ENCODE assay signal across 18 mouse cellular contexts in the genomic region with DNA sequence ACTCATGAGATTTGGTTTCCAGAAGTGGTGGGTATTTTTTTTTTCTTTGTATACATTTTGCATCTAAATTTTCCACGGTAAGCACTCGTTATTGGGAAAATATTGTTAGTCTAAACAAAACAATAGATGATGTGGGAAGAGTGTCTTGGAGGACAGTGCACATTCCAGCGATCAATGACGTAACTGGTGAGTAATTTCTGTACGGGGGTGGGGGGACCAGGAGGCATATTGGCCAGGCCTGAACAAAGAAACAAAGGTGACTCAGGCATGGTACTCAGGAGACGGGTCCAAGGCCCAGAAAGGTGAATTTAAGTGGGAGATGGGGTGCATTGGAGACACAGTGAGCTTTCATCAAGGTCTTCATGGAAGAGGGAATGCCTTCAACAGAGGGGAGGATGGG.
"Had no signal": no experiment of that assay in that cellular context is flagged by ENCODE, and none has a peak within 500 bp of the region (broad histone marks: within the 10 kb centered on the region; RNA-seq: fewer than 3 reads in every experiment).

No protein-coding gene starts in this region.

- DNase-seq: kidney, adult 11 months; kidney, adult 8-10 months; kidney, postnatal 10 days; kidney, postnatal 4 days; layer of hippocampus, adult 9-11 months; layer of hippocampus, postnatal 36 days; lung, embryonic 14.5 days; retina, postnatal 1 day; right cerebral cortex, postnatal 25 days; spleen, adult 18-20 months; thymus, postnatal 25 days had no signal

- H3K36me3 ChIP-seq: kidney, embryonic 15.5 days; midbrain, embryonic 12.5 days; midbrain, embryonic 15.5 days; neural tube, embryonic 13.5 days; stomach, embryonic 15.5 days had no signal

- H3K27ac ChIP-seq: kidney, embryonic 15.5 days; left cerebral cortex, adult 2 months; macrophage; midbrain, embryonic 12.5 days; midbrain, embryonic 15.5 days; neural tube, embryonic 13.5 days; stomach, embryonic 15.5 days had no signal

- H3K4me3 ChIP-seq: kidney, embryonic 15.5 days; left cerebral cortex, adult 2 months; midbrain, embryonic 12.5 days; midbrain, embryonic 15.5 days; neural tube, embryonic 13.5 days; stomach, embryonic 15.5 days had no signal

- H3K27me3 ChIP-seq: kidney, embryonic 15.5 days; midbrain, embryonic 12.5 days; midbrain, embryonic 15.5 days; neural tube, embryonic 13.5 days; stomach, embryonic 15.5 days had no signal
